Mouse (Mus musculus) layer of hippocampus, postnatal 36 days (tissue): ENCODE results near the gene Crybg3. TPM values are rescaled to one million over a fixed set of nuclear protein-coding genes. Genes with fewer than 3 reads are reported as not detected.
A peak's percentile ranks its signal among the peaks of the same experiment; 100 is the strongest.

ENCODE experiments used
- DNase-seq, 2 experiments: peaks; one replicate each; pipeline ENCODE4 v3.0.0; 2022
- total RNA-seq, 2 experiments: library from RNA; stranded (reverse); gene quantifications; 2 replicates each; pipeline ENCODE4 v1.2.3; 2021

Crybg3 gene
- total RNA-seq, 2 experiments from 2014 or later, result 4.7 TPM

DNA sequence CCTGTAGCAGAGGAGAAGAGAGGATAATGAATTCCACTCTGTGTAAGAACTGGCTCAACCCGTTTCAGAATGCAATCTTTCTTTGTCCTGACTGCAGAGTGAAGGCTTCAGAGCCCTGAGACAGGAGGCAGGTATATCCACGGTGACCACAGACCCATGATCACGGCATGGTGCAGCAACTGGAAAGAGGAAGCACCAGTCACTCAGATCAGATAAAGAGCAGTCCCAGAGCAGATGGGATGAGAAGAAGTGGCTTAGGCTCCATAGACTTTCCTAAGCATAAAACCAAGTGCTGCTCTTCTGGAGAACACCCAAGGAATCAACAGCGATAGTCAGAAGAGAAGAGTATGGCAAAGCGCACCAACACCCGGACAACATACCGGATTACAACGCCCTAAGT lies 21.5 kb downstream of the Crybg3 start:
- no peak for DNase-seq

DNA sequence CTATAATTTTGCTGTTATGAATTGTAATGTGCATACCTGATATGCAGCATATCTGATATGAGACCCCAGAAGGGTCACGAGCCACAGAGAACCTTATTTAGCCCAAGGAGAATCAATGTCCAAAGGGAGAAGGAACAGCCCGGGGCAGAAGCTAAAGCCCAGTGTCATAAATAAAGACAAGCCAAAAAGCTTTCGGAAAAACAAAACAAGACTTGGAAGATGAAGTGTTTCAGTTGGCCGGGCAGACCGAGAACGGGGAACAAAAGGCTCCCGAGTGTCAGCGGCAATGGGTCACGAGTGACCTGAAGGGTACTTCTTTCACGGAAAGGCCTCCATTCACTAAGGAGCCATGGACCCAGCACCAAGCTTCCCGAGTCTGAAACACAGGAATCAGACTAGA lies 26.8 kb downstream of the Crybg3 start:
- no peak for DNase-seq

DNA sequence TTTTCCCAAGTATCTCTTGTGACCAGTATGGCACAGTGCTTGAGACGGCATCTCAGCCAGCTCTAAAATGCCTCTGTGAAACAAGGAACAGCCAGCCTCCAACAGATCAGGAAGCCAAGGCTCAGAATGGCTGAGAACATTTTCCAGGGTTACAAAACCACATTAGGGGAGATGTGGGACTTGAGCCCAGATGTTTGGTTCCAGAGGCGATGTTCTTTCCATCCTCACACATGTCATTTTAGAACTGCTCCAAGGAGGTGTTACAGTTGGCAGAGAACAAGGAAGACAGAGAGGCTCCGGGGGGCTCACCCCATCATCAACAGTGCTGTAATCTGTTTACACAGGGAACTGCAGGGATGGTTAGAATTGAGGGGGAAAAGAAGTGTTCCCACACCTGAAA lies 28.1 kb downstream of the Crybg3 start:
- DNase-seq, result no peak

DNA sequence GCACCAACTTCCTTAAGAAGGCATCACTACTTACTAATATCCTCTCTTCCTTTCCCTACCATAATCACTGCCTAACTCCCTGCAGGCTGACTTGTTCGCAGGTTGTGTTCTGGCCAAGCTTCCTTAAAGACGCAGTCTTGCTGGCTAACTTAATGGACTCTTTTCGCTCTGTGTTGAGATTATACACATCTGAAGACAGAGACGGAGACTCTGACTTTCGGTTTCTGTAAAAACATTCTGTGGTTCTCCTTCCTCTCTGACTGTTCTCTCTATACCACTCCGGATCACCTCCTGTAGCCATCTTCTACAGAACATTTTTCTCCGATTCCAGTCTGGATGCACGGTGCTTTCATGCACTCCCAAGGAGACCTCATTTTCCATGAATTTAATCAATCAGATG lies 30.0 kb downstream of the Crybg3 start:
- DNase-seq, result no peak

DNA sequence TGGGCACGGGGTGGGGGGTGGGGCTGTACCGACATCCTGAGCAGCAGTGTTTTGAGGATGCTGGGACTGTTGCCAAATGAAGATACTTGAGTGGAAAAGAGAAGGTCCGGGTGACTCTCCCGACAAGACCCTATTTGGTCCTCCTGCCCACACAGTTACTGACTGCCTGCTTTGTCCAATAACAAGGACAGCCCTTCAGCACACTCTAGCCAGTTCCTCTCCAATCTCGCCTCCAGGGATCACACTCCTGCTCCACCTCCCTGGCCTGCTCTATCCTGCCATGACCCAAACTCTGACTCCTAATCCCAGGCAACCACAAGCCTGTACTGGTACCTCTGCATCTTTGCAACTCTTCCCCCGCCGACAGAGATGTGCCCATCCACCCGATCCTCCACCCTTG lies 30.9 kb downstream of the Crybg3 start:
- DNase-seq, result no peak

DNA sequence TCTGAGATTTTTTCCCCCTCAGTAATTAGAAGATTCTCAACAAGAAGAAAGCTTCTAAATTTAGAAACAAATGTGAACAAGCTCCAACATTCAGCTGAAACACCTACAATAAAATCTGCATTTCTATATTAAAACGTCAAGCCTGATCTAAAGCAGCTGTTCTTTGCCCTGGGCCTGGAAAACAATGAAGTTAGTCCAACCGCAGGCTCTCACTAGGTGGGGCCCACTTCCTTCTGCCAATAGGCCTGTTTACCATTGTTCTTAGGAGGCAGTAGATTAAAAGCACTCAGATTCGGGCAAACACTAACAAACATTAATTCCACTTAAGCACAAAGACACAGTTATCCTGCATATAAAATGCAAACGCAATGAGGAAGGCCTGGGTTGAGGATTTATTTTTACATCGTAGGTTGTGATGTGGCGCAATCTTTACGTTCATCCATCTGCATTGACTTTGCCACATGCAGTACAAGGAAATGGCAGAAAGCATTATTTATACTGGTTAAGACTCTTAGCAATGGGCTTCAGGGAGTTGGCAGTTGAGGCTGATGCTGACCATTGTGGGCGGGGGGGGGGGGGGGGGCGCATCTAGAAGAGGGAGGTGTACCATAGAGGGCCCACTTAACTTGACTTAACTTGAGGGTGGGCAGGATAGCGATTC lies 32.9 kb downstream of the Crybg3 start:
- no peak for DNase-seq

DNA sequence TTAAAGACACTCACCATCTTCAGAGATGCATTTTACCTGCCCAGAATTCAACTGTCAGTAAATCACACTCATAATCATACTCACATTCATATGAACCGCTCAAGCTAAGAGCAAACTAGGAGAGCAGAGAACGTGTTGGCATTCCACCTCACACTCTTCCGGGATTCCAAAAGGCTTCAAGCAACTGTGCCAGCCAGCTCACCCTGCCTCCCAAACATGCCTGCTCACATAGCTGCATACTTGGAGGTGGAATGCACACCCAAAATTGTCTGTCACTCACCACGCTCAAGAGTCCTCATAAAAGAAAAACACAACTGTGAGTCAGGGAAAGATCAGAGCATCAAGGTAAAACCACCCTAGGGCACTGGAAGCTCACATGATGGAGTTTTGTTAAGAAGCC lies 34.3 kb downstream of the Crybg3 start:
- no peak for DNase-seq

DNA sequence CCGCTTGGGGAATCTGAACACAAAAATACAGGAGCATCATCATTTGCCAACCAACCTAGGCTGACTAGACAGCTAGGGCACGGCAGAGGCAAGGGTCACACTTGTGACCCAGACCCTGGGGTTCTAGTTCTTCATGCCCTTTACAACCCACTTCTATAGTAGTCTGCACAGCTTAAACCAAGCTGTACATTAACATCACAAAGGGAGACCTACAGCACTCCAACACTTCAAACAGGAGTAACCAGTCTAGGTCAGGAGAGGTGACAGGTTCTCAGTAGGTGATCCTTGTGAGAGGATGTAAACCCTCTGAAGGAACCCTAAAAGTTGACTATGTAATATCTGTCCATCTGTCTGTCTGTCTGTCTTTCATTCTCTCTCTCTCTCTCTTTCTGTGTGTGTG lies 35.1 kb downstream of the Crybg3 start:
- no peak for DNase-seq

DNA sequence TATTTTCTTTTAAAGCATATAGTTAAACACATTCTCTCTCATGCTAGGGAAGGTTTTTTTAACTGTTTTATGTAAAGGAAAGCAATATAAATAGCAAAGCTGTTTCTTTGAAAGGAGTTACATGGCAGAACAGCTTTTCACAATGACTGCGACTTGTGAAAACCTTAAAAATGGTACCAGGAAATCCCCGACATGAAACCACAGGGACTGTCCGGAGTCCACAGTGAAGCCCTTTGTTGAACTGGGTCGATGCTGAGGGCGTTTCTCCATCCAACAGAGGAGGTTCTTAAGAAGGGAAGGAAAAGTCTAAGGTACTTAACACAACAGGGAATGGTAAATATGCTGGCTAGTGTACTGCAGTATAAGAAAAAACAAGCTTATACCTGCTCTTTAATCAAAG lies 36.8 kb downstream of the Crybg3 start:
- no peak for DNase-seq

DNA sequence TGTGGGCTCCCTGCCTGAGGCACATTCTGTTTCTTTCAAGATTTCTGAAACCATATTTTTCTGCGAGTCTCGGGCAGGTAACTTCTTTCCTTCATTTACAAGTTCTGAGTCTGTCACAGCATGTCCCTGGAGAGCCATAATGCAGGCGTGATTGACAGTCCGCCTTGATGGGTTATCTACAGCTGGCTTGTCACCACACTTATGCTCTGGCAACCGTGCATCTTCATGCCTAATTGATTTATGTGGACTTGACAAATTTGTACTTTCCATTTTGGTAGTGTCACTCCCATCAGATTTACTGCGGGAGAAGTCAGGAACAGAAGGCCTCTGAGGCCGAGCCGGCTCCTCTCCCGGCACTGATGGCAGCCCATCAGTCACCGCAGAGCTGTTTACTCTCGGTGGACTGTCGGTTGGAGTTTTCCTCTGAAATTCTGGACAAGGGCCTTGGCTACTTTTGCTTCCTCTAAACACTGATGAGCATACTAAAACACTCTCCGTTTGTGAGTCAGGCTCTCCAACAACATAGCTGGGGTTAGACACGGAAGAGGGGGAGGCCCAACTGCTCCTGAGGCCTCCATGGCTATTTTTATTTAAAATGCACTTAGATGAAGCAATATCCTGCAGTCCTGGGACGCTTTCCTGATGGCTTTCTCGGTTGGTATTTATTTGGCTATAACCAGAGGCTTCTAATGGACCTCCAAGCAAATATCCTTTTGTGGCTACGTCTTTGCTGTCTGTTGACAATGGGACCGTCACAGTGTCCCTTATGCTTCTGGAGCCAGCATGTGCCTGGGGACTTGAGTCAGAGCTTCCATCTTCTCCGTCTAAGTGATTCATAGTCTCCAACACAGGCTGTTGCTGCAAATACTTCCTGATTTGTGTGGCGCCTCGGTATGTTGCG lies 41.2 kb downstream of the Crybg3 start:
- no peak for DNase-seq

DNA sequence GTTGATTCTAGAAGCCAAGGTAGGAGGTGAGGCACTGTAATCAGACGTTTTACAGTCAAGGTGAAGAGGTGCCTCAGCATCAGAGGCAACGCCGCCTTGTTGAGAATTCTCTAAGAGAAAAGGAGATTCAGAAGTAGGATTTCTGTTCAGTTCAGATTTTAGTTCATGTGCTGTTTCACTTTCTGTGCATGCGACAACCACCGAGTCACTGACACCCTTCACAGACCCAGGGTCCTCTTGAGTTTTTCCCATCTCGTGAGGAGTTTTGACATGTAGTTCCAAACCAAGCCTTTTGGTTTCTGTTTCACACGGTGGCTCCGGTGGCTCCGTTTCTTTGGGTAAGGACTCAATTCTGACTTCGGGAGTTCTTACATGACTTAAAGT lies 41.9 kb downstream of the Crybg3 start:
- DNase-seq, result no peak

DNA sequence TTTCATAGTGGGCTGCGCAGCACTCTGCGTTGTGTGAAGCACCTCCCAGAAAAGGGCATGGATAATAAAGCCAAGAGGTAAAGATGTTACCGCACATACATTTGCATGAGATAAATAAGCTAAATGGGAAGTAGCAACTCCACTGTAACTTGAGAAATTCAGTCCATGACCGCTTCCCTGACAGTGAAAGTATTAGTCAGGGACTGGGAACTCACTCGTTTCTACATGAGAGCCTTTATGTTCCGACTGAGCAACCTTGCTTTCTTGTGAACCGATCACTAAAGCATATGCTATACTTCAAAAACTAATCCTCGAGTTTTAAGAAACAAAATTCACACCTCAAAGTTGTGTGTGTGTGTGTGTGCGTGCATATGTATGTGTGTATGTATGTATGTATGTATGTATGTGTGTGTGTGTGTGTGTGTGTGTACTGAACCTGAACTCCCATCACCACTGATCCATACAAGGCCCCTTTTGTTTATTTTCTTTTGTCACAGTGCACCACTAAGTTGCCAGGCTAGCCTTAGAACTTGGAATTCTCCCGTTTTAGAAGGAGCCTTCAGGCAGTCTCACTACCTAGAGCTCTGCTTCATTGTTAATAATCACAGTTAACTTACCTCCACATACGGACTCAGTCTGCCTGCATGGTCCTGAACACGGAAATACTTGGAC lies 47.2 kb downstream of the Crybg3 start:
- no peak for DNase-seq

DNA sequence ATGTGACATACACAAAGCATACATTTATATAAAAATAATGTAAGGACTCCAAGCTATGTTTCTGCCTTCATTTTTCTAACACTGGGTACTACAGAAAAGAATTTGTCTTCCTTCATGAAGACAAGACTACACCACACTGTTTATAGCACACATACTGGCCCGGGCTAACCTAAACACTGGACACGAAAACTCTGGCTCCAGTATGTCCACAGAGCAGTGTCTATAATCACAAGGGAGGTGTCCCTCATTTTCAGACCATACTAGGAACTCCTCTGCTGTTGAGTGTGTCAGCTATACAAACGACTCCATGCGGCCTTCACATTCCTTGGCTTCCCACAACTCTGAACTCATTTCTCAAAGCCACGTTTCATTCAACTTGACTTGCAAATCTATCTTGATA lies 49.3 kb downstream of the Crybg3 start:
- DNase-seq, result no peak

DNA sequence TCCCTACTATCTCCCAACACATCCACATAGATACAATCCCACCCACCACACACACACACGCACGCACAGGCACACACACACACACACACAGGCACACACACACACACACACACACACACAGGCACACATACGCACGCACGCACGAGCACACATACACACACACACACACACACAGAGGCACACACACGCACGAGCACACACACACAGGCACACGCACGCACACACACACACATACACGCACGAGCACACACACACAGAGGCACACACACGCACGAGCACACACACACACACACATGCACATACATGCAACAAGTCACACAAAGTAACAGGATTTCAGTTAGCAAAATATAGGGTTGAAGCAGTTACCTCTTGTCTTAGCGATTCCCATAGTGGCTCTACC lies 51.1 kb downstream of the Crybg3 start:
- DNase-seq, result no peak

DNA sequence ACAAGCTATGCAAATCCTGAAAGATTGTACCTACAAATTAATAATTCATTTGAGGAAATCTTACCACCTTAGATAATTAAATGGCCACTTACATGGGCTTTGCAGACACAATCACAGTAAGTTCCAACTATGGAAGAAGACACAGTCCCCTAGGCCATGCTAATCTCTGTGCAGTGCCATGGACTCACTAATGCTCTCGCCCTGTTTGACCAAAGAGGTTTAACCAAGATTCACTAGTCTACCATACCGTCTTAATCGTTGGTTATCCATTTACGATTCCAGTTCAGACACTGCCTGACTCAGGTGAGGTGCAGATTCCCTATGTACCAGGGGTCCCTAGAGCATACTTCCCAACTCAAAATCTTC lies 52.2 kb downstream of the Crybg3 start:
- no peak for DNase-seq

DNA sequence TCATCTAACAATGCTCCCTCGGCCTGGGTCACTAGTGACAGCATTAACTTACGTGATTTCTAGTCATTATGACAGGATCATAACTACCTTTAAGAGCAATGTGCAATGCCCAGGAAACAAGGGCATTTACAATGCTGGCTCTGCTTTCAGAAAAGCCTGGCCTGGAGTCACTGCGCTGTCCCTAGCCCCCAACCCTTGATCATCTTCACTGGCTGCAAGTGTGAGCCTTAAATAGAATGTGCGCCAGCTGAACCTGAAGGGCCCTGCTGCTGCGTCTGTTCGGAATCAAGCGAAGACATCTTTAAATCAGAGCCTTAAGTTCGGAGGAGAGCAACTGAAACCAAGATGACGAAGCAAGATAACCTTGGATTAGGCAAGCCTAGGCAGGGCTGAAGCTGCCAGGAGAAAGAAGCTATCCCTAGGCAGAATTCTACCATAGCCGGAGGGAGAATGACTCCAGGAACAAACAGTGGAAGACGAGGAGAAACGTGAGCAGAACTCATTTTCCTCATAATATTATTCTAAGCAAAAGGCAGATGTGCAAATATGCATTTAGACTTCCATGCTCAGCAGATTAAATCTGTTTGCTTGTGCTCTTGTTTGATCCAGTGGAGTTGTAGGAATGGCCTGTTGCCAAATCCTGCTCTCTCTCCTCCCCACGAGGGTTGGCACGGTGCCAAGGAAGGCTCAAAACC lies 52.7 kb downstream of the Crybg3 start:
- DNase-seq, result peak; percentile 31 to 52

DNA sequence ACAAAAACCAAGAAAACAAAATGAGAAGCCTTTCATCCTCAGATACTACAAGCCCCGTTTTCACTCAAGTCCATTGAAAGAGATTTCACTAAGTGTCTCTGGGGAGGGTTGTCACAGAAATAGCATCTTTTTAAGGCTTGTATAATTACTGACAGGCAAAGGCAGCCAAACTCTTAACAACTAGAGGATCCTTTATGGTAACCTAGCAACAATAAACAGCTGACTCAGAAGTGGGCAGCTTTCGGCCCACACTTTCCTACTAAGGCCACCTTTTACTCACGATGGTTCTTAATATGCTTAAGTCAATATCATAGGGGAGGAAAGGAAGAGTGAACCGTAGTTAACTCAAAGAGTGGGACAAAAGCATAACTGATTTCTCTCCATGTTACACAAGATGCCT lies 53.3 kb downstream of the Crybg3 start:
- peak in 1 of 2 experiments; percentile 13 for DNase-seq

DNA sequence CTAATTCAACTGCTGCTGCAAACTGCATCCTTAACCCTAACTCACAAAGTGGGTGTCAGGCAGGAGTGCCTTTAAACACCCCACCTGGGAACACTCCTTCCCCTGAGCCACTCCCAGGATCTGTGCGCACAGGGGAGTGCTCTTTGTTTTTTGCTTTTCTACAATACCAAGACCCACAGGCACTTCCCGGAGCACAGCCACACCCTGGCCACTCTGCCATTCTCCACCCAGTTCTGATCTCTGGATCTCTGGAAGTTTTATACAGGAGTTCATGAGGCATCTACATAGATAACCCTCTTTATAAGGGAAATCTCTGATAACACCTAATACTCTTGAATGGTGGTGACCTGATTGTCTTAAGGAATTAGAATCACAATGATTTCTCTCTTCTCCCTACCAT lies 55.4 kb downstream of the Crybg3 start:
- no peak for DNase-seq

DNA sequence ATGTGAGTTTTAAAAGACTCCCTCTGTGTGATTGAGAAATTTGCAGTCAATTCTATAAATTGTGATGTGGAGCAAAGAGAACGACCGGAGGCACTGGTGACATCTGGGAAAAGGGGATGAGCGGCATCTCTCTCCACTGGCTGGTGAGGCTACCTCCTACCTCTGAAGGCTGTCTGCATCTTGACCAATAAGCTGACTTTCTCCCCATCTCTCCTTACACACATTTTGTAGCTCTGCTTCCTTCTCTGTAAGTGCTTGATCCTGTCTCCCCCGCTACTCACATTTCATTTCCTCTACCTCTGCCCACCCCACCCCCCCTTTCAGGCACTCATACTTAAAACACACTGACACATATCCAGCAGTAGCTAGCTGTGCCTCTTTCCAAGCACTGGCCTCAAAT lies 59.4 kb downstream of the Crybg3 start:
- no peak for DNase-seq

DNA sequence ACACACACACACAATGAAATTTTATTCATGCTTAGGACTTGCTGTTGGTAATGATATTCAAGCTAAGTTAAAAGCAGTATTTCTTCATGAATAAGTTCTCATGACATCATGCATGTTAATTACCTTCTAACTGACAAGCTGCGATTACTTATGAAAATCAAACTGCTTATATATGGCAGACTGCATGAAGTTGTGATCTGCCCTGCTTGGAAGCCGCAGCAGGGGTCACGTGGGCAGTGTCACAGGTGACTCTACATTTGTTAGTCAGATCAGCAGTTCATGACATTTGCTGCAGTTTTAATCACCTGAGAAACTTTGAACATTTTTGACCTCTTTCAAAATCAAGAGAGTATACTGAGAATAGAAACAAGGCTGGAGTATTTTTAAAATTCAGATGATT lies 59.8 kb downstream of the Crybg3 start:
- DNase-seq, result no peak

DNA sequence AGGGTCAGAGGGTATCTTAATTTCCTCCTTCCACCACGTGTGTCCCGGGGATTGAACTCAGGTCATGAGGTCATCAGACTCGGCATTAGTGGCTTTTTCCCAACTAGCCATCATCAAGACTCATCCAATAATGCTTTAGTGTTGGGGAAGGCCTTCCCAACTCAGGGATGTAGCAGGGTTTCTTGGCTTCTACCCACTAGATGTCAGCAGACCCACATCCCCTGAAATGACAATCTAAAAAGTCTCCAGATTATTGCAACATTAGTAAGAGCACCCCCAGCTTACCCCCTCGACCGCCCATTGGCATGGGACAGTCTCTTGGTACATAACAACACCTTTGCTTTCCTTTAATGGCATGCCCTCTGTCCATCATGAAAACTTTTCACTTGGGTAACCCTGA lies 65.1 kb downstream of the Crybg3 start:
- no peak for DNase-seq

DNA sequence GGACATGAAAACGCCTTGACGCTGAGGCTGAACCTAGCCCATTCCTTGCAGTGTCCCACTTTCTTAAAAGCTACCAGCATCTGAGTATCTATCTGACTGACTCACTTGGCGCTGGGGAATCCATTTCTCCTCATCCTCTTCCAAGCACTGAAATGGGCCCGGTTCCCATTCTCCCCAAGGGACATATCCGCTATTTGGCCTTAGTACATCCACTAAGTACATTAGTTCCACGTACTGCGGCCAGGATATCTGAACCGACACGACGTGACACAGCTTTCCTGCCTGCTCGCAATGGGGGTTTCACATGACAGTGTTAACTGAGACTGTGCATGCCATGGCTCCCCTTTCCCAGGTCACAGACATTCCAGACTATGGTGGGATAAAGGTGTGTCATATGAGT lies 66.4 kb downstream of the Crybg3 start:
- no peak for DNase-seq

DNA sequence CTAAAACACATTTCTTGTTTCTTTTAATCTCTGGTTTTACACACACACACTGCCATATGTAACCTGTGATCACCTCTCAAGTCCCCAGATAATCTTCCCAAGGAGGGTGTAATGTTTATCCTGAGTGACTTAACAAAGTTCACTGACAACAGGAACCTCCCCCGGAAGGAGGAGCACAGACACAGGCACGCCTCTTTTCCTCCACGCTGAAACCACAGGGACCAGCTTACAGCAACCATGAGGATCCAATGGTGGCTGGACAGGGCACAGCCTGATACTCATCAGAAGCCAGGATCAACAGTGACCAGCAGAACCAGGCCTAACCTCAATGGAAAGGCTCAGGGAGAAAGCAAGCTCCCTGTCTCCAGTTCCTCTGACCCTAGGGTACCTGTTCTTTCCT lies 68.2 kb downstream of the Crybg3 start:
- DNase-seq, result no peak
